Mouse (Mus musculus) MEL (cell line): ENCODE data around the gene Mtss1l. TPM values are rescaled to one million over a fixed set of nuclear protein-coding genes. Genes with fewer than 3 reads are reported as not detected.

Source experiments
- DNase-seq: peaks from one replicate; pipeline ENCODE4 v3.0.0; 2011; ENCODE audit warnings: low read depth, low spot score
- H3K27ac ChIP-seq: 2 replicates; pipeline ENCODE4 v1.5.1; 2012; ENCODE audit warnings: low read depth, mild to moderate bottlenecking, control low read depth, low read length, moderate library complexity; ENCODE audit not compliant: control insufficient read depth
- H3K27me3 ChIP-seq, 2 experiments: fragments of 150-350 bp in 1 of 2; sonication (generic) in 1 of 2; 2 replicates each; pipeline ENCODE4 v1.6.1; 2012; ENCODE audit warnings: low read length in 2 of 2, mild to moderate bottlenecking in 2 of 2, improper control_type of control experiment in 1 of 2, moderate library complexity in 1 of 2; ENCODE audit not compliant: insufficient read depth in 2 of 2, control insufficient read depth in 1 of 2
- H3K36me3 ChIP-seq, 2 experiments: 2 replicates each; pipeline ENCODE4 v1.6.1; 2012 to 2014; ENCODE audit warnings: low read length in 2 of 2, improper control_type of control experiment in 1 of 2, inconsistent platforms in 1 of 2, mild to moderate bottlenecking in 1 of 2; ENCODE audit not compliant: insufficient read depth in 2 of 2, control insufficient read depth in 1 of 2
- H3K4me1 ChIP-seq, 2 experiments: fragments of 150-350 bp in 1 of 2; sonication (generic) in 1 of 2; 2 replicates each; pipeline ENCODE4 v1.6.1; 2012; ENCODE audit warnings: low read length in 2 of 2, improper control_type of control experiment in 1 of 2, mild to moderate bottlenecking in 1 of 2; ENCODE audit not compliant: insufficient read depth in 2 of 2, control insufficient read depth in 1 of 2
- H3K4me3 ChIP-seq, 2 experiments: fragments of 150-350 bp in 1 of 2; sonication (generic) in 1 of 2; 2 replicates each; pipeline ENCODE4 v1.5.1; 2012; ENCODE audit warnings: low read depth in 2 of 2, low read length in 2 of 2, mild to moderate bottlenecking in 2 of 2, moderate library complexity in 2 of 2, control low read depth in 1 of 2, improper control_type of control experiment in 1 of 2; ENCODE audit not compliant: control insufficient read depth in 1 of 2, insufficient read depth in 1 of 2
- H3K79me2 ChIP-seq: 2 replicates; pipeline ENCODE4 v1.6.1; 2012; ENCODE audit warnings: mild to moderate bottlenecking, low read length, moderate library complexity; ENCODE audit not compliant: control insufficient read depth, poor library complexity, insufficient read depth
- H3K9ac ChIP-seq: 2 replicates; pipeline ENCODE4 v1.6.1; 2012; ENCODE audit warnings: low read depth, mild to moderate bottlenecking, control low read depth, low read length, moderate library complexity; ENCODE audit not compliant: control insufficient read depth, poor library complexity, severe bottlenecking
- H3K9me3 ChIP-seq: fragments of 150-350 bp; sonication (generic); replicated peaks from 2 replicates; pipeline ENCODE4 v1.6.1; 2012; ENCODE audit warnings: mild to moderate bottlenecking, low read length, improper control_type of control experiment, moderate library complexity; ENCODE audit not compliant: insufficient read depth
- BHLHE40 ChIP-seq: IDR thresholded peaks from 2 replicates; pipeline ENCODE4 v1.6.1; 2012; ENCODE audit warnings: low read depth, mild to moderate bottlenecking, inconsistent platforms, low read length, improper control_type of control experiment, borderline replicate concordance
- CHD2 ChIP-seq: IDR thresholded peaks from 2 replicates; pipeline ENCODE4 v1.6.1; 2011; ENCODE audit warnings: low read length, improper control_type of control experiment
- CTCF ChIP-seq, 3 experiments: IDR thresholded peaks in 2 of 3; conservative IDR thresholded peaks in 1 of 3; 2 replicates each; pipeline ENCODE4 v1.5.1; 2011 to 2012; ENCODE audit warnings: low read length in 3 of 3, low read depth in 2 of 3, mild to moderate bottlenecking in 2 of 3, improper control_type of control experiment in 1 of 3, inconsistent platforms in 1 of 3, mixed read lengths in 1 of 3, moderate library complexity in 1 of 3; ENCODE audit not compliant: control insufficient read depth in 1 of 3, insufficient read depth in 1 of 3, poor library complexity in 1 of 3, severe bottlenecking in 1 of 3
- E2F4 ChIP-seq: IDR thresholded peaks from 2 replicates; pipeline ENCODE4 v1.6.1; 2011; ENCODE audit warnings: low read depth, low read length, improper control_type of control experiment, borderline replicate concordance
- EP300 ChIP-seq, 2 experiments: IDR thresholded peaks; 2 replicates each; pipeline ENCODE4 v1.6.1; 2011; ENCODE audit warnings: improper control_type of control experiment in 2 of 2, low read length in 2 of 2, low read depth in 1 of 2, mild to moderate bottlenecking in 1 of 2
- ETS1 ChIP-seq: IDR thresholded peaks from 2 replicates; pipeline ENCODE4 v1.6.1; 2012; ENCODE audit warnings: low read depth, mild to moderate bottlenecking, inconsistent platforms, low read length, improper control_type of control experiment, moderate library complexity
- GABPA ChIP-seq: IDR thresholded peaks from 2 replicates; pipeline ENCODE4 v1.6.1; 2012; ENCODE audit warnings: low read depth, mild to moderate bottlenecking, inconsistent platforms, low read length, improper control_type of control experiment, moderate library complexity
- GATA1 ChIP-seq: IDR thresholded peaks from 2 replicates; pipeline ENCODE4 v1.6.1; 2011; ENCODE audit warnings: low read depth, low read length, improper control_type of control experiment
- HCFC1 ChIP-seq: IDR thresholded peaks from 2 replicates; pipeline ENCODE4 v1.6.1; 2012; ENCODE audit warnings: low read depth, mild to moderate bottlenecking, inconsistent platforms, low read length, improper control_type of control experiment, moderate library complexity
- JUND ChIP-seq: IDR thresholded peaks from 2 replicates; pipeline ENCODE4 v1.6.1; 2011; ENCODE audit warnings: low read depth, mild to moderate bottlenecking, improper control_type of control experiment, low read length
- KAT2A ChIP-seq: conservative IDR thresholded peaks from 2 replicates; pipeline ENCODE4 v1.6.1; 2012; ENCODE audit warnings: low read depth, low read length, improper control_type of control experiment, inconsistent platforms
- MAFK ChIP-seq: IDR thresholded peaks from 2 replicates; pipeline ENCODE4 v1.6.1; 2011; ENCODE audit warnings: low read depth, mild to moderate bottlenecking, low read length, improper control_type of control experiment, borderline replicate concordance
- MEF2A ChIP-seq: IDR thresholded peaks from 2 replicates; pipeline ENCODE4 v1.6.1; 2014; ENCODE audit warnings: low read depth, mild to moderate bottlenecking, inconsistent platforms, low read length, improper control_type of control experiment; ENCODE audit not compliant: poor library complexity, insufficient replicate concordance, severe bottlenecking; ENCODE audit errors: extremely low read depth
- MYB ChIP-seq: IDR thresholded peaks from 2 replicates; pipeline ENCODE4 v1.6.1; 2011; ENCODE audit warnings: mild to moderate bottlenecking, low read depth, low read length, improper control_type of control experiment
- NELFE ChIP-seq: IDR thresholded peaks from 2 replicates; pipeline ENCODE4 v1.6.1; 2011; ENCODE audit warnings: low read depth, low read length, improper control_type of control experiment
- NRF1 ChIP-seq: IDR thresholded peaks from 2 replicates; pipeline ENCODE4 v1.6.1; 2014; ENCODE audit warnings: low read depth, mild to moderate bottlenecking, inconsistent platforms, low read length, improper control_type of control experiment, moderate library complexity; ENCODE audit not compliant: poor library complexity, insufficient read depth, severe bottlenecking
- POLR2AphosphoS5 ChIP-seq: IDR thresholded peaks from 2 replicates; pipeline ENCODE4 v1.6.1; 2012; ENCODE audit warnings: low read depth, borderline replicate concordance, mild to moderate bottlenecking, inconsistent platforms, low read length, moderate library complexity, mixed read lengths
- RAD21 ChIP-seq: IDR thresholded peaks from 2 replicates; pipeline ENCODE4 v1.6.1; 2011; ENCODE audit warnings: mild to moderate bottlenecking, low read depth, low read length, improper control_type of control experiment
- SIN3A ChIP-seq: IDR thresholded peaks from 2 replicates; pipeline ENCODE4 v1.6.1; 2012; ENCODE audit warnings: low read length, improper control_type of control experiment, inconsistent platforms
- SMC3 ChIP-seq: IDR thresholded peaks from 2 replicates; pipeline ENCODE4 v1.6.1; 2011; ENCODE audit warnings: low read depth, low read length, improper control_type of control experiment
- TAL1 ChIP-seq: IDR thresholded peaks from 2 replicates; pipeline ENCODE4 v1.6.1; 2012; ENCODE audit warnings: mild to moderate bottlenecking, inconsistent platforms, low read length, moderate library complexity, mixed read lengths
- TBP ChIP-seq: IDR thresholded peaks from 2 replicates; pipeline ENCODE4 v1.8.0; 2011; ENCODE audit warnings: low read depth, low read length, improper control_type of control experiment
- TCF12 ChIP-seq: IDR thresholded peaks from 2 replicates; pipeline ENCODE4 v1.6.1; 2014; ENCODE audit warnings: low read depth, mild to moderate bottlenecking, inconsistent platforms, low read length, improper control_type of control experiment, moderate library complexity
- UBTF ChIP-seq: IDR thresholded peaks from 2 replicates; pipeline ENCODE4 v1.6.1; 2012; ENCODE audit warnings: low read depth, mild to moderate bottlenecking, inconsistent platforms, low read length, improper control_type of control experiment, moderate library complexity, borderline replicate concordance; ENCODE audit not compliant: insufficient read depth
- USF1 ChIP-seq: IDR thresholded peaks from 2 replicates; pipeline ENCODE4 v1.6.1; 2014; ENCODE audit warnings: low read depth, mild to moderate bottlenecking, inconsistent platforms, low read length, improper control_type of control experiment, moderate library complexity
- ZC3H11A ChIP-seq: IDR thresholded peaks from 2 replicates; pipeline ENCODE4 v1.6.1; 2012; ENCODE audit warnings: low read depth, mild to moderate bottlenecking, inconsistent platforms, low read length, improper control_type of control experiment
- ZNF384 ChIP-seq: IDR thresholded peaks from 2 replicates; pipeline ENCODE4 v1.6.1; 2012; ENCODE audit warnings: low read depth, mild to moderate bottlenecking, inconsistent platforms, low read length, improper control_type of control experiment
- polyA plus RNA-seq, 2 experiments: library from polyadenylated mRNA; stranded (reverse) in 1 of 2; unstranded in 1 of 2; fragments of >175 nt in 1 of 2; fragments of >200 nt in 1 of 2; gene quantifications; 2 replicates each; pipeline versions ENCODE4 v1.2.1 to v1.2.4; 2012; ENCODE audit warnings: low replicate concordance in 2 of 2, low read depth in 1 of 2; ENCODE audit not compliant: insufficient read length in 2 of 2, insufficient read depth in 1 of 2, missing spikeins in 1 of 2
- total RNA-seq: library from RNA; depleted of rRNA; stranded (reverse); fragments of 300-350 nt; gene quantifications from 2 replicates; pipeline ENCODE4 v1.2.3, GENCODE M21; 2012

Gene Mtss1l
- total and polyA plus RNA-seq, 3 experiments: 1.2 to 4.3 TPM; not detected in 1

DNA sequence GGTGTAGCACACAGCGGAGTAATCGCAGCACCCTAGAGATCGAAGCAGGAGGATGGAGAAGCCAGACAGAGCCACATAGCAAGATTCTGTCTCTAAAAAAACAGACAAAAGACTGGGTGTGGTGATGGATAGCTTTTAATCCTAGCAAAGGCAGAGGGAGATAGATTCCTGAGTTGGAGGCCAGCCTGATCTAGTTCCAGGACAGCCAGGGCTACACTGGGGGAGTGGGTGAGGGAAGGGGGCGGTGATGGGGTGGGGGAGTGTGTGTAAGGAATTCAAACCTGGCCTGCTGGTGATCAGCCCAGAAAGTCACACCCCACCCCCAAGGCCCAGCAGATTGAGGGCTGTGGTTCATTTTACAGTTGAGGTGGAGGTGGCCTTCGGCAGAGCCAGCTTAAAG lies 34.9 kb downstream of the Mtss1l start:
- no peaks in the 10 kb centered on the region for H3K27me3 ChIP-seq
- H3K36me3 ChIP-seq: peaks cover 0 to 6% of the 10 kb centered on the region in 2 experiments; a peak in 2 of 4 replicates
- DNase-seq: no peak
- no peak overlapping the region for H3K4me3 ChIP-seq
- no peak overlapping the region for H3K9ac ChIP-seq
- no peaks in the 10 kb centered on the region; the same call in 1 of the 2 replicates for H3K79me2 ChIP-seq
- TF ChIP-seq NRF1 (no peak), USF1 (no peak), SIN3A (no peak), SMC3 (no peak), TBP (no peak), GABPA (no peak), E2F4 (no peak), KAT2A (no peak), ETS1 (no peak), CHD2 (no peak), MAFK (no peak), ZC3H11A (no peak), GATA1 (no peak), UBTF (no peak), ZNF384 (no peak), TCF12 (no peak), BHLHE40 (no peak), MEF2A (no peak), HCFC1 (no peak)
- H3K27ac ChIP-seq: no peak overlapping the region
- no peaks in the 10 kb centered on the region for H3K9me3 ChIP-seq
- H3K4me1 ChIP-seq: peaks cover 0 to 30% of the 10 kb centered on the region in 2 experiments; a peak in 3 of 4 replicates

DNA sequence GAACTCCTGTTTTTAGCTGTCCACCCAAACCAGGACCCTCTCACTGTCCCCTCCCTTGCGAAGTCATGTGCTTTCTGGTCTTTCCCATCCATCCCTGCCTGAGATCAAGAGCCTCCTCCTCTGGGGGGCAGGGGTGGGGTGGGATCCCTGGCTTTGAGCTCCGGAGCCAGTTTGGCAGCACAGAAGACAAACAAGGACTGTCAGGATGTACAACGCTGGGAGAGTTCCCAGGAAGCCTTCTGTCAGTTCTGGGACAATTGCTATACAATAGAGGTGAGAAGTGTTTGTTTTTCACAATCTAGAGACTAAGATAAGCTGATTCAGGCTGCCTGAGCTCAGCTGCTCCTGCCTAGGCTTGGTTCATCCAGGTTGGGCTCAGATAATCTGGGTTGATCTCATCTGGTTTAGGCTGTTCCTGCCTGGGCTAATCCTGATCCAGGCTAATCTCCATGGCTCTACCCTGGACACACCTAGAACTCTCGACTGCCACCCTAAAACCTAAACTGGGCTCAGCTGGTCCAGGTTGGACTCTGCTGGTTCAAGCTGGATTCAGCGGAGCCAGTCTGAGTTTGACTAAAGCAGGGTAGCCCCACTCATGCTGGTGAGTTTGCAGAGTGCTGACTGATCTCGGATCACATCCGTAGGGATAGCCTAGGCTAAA lies 39.1 kb downstream of the Mtss1l start:
- TF ChIP-seq TCF12 (no peak), GATA1 (no peak), RAD21 (no peak), JUND (no peak), NELFE (no peak), EP300 (IDR thresholded peaks at IDR 0.05; ENCODE audit: low read depth in 1 of 2, low read length in 2 of 2) (no peak), CTCF (IDR thresholded peaks at IDR 0.05 in 2 of 3, conservative IDR thresholded peaks at IDR 0.05 in 1 of 3; ENCODE audit: control insufficient read depth in 1 of 3, insufficient read depth in 1 of 3, low read depth in 2 of 3, low read length in 3 of 3, poor library complexity in 1 of 3, severe bottlenecking in 1 of 3) (no peak), CHD2 (no peak), MYB (no peak), POLR2AphosphoS5 (no peak), HCFC1 (no peak), KAT2A (no peak), E2F4 (no peak), TAL1 (no peak)
- Histone ChIP-seq H3K27me3 (no peaks in the 10 kb centered on the region), H3K36me3 (peaks cover 0 to 6% of the 10 kb centered on the region in 2 experiments; a peak in 2 of 4 replicates), H3K4me3 (no peak overlapping the region), H3K9me3 (no peaks in the 10 kb centered on the region), H3K27ac (no peak overlapping the region), H3K4me1 (peaks cover 0 to 24% of the 10 kb centered on the region in 2 experiments; a peak in 3 of 4 replicates), H3K9ac (no peak overlapping the region), H3K79me2 (no peaks in the 10 kb centered on the region)
- no peak for DNase-seq
